Mouse (Mus musculus) left cerebral cortex, postnatal 14 days (tissue): ENCODE results near the gene Ggt6. TPM values are rescaled to one million over a fixed set of nuclear protein-coding genes. Genes with fewer than 3 reads are reported as not detected.

Experiments
- DNase-seq, 2 experiments: peaks; one replicate each; pipeline ENCODE4 v3.0.0; 2021 to 2022; ENCODE audit warnings: low spot score in 2 of 2, mixed read lengths in 1 of 2
- intact Hi-C: fragments of 180-260 bp; cut with DNase I; formaldehyde crosslinking; loops from one replicate; pipeline ENCODE4 v1.15.1; 2025
- total RNA-seq, 2 experiments: library from RNA; stranded (reverse); gene quantifications; 2 replicates each; pipeline ENCODE4 v1.2.3; 2021

The Ggt6 gene
- total RNA-seq, 2 experiments from 2014 or later: not detected

DNA sequence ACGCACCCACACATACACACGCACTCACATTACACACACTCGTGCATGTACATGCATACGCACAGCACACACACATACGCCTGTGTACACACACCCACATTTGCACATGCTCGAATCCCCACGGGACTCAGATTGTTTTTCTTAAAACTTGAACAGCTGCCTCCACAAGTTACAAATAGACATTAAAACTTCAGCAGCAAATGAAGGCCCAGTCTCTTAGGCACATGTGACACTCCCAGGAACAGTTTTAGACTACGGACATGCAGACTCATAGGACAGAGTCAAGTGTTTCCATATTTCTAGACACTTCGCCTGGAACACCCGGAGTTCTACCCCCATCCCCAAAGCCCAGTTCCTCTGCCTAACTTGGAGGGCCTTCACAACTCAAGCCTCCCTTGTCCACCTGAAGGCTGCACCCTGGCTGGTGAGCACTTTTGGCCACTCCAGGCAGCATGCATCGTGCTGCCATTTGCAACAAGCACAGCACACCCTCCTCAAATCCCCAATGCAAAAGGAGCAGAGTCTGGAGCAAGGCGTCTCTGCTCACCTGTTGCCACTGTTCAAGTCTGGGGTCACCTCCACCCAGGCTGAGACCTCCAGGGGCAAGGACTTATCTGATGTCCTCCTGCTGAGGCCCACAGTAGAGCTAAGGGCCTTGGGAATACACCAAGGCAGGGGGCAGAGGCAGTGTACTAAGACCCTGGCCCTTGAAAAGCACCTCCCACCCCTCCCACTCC is 25.5 kb upstream of the Ggt6 start:
- peak in 1 of 2 experiments; percentile 29 for DNase-seq
- intact Hi-C loops: loop anchor here (5.0 kb wide), 1 partner anchor 48 kb away; the partner anchor contains the start of gene Tekt1

DNA sequence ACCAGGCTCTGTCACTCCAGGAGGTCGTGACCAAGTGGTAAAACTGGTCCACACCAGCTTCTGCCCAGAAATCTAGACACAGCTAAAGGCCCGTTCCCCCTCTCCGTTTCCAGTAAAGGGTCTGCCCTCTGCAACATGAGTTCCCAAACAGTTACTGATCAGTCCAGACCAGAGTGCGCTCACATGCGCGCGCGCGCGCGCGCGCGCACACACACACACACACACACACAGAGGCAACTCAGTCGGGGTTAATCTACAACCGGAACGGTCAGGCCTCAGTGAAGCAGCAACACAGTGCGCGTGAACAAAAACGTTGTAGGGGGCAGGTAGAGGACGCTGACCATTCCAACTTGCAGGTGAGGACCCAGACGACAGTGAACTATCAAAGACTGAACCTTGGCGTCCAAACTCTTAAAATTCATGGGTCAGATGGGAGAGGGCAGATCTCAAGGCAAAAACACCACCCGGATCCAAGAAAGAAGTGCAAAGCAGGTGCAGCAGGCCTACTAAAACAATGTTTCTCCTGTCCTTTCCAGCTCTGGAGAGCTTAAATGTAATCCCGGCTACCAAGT is 24.7 kb upstream of the Ggt6 start:
- intact Hi-C loops: no loop called here
- DNase-seq: no peak

DNA sequence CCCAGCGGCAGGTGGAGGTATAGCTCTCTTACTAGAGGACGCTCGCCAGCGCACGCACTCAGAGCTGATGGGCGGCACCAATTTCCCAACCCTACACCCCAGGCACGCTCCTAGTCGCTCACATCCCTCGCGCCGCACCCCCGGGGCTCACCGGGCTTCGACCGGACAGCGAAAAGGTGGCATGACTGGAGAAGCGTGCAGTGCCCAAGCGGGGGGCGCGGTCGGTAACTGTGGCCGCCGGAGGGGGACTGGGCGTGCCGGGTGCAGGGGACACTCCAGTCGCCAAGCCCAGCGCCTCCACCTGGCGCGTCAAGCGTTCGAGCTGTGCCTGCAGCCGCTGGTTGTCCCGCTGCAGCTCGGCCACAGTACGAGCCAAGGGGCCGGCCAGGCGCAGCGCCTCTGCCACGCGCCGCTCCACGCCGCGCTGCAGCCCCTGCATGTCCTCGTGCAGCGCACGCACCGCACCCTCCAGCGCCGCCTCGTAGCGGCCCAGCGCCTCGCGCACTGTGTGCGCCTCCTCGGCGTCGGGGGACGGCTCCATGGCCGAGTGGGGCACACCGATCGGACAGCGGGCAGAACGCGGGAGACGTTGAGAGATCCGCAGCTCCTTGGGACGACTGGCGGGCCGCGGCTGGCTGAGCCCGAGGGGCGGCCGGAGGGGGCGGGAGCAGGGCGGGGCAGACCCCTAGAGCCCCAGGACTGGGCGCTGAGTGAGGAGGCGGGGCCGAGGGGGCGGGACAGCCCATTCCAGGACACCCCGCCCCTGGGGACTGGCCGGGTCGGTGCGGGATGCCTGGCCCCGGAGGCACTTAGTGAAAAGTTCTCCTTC is 24.0 kb upstream of the Ggt6 start, which contains the start of gene Smtnl2:
Gene Smtnl2, minus strand, starts transcription at position 621 of the 829 bp plus-strand sequence.
- intact Hi-C loops: no loop called here
- peak; percentile 46 to 48 for DNase-seq

GRCm38 (mm10) chr11:72411945-72412344 is 23.4 kb upstream of the Ggt6 start:
- intact Hi-C loops: no loop called here

GRCm38 (mm10) chr11:72413016-72413415 is 22.3 kb upstream of the Ggt6 start:
- intact Hi-C loops: no loop called here
- DNase-seq: no peak

More at GRCm38 (mm10) chr11:72411945-72412344, 23.4 kb upstream of the Ggt6 start:
- DNase-seq: no peak

GRCm38 (mm10) chr11:72413601-72414190 is 21.6 kb upstream of the Ggt6 start:
- intact Hi-C loops: no loop called here

DNA sequence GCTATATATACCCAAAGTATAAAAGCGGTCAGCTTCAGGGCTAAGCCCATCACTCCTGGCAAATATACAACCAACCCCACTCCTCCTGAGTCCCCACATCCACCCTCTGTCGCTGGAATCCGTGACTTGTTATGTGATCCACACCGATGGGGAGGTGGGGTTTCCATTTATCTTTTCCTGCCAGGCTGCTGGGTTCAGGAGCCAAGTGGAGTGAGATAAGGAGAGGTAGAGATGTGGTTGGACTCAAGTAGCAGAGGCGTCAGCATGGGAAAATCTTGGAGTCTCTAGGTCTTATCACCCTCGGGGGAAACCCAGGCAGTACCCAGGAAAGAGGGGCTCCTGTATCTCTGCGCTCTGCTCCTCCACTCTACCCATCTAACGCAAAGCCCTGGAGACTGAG is 20.2 kb upstream of the Ggt6 start:
- intact Hi-C loops: no loop called here
- DNase-seq: no peak

More at GRCm38 (mm10) chr11:72413601-72414190, 21.6 kb upstream of the Ggt6 start:
- DNase-seq: no peak

- DNase-seq: no peak
- intact Hi-C loops: no loop called here
Observed at GRCm38 (mm10) chr11:72416666-72417065, 18.7 kb upstream of the Ggt6 start.

- intact Hi-C loops: no loop called here
- DNase-seq: no peak
Observed at GRCm38 (mm10) chr11:72417376-72417775, 17.9 kb upstream of the Ggt6 start.

GRCm38 (mm10) chr11:72418227-72418626 is 17.1 kb upstream of the Ggt6 start:
- intact Hi-C loops: no loop called here
- DNase-seq: no peak

- DNase-seq: no peak
- intact Hi-C loops: no loop called here
Observed at GRCm38 (mm10) chr11:72419006-72419405, 16.3 kb upstream of the Ggt6 start.

- intact Hi-C loops: no loop called here
- no peak for DNase-seq
Observed at GRCm38 (mm10) chr11:72420460-72421122, 14.7 kb upstream of the Ggt6 start.

DNA sequence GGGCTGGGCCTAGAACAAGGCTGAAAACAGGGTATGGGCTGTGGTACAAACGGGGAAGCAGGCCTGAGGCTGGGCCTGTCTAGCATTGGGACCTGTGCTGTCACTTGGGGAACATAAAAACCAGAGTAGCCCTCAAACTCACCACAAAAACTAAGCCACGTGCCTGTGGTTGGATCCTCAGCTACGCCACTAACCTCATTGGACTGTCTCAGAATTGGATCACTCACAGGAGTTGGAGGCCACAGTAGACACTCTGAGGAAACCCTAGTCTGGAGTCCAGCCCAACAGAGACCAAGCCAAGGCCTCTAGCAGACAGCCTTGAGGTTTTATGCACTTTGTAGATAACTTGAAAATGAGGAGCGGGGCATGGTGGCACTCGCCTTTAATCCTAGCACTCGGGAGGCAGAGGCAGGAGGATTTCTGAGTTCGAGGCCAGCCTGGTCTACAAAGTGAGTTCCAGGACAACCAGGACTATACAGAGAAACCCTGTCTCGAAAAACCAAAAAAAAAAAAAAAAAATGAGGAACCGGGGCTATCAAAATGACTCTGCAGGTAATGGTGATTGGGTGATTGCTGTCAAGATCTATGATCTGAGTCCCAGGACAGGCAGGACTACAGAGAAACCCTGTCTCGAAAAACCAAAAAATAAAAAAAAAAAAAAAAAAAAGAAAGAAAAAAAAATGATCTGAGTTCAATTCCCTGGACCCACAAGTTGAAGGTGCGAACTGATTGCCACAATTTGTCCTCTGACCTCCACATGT is 13.6 kb upstream of the Ggt6 start:
- DNase-seq: no peak
- intact Hi-C loops: no loop called here

DNA sequence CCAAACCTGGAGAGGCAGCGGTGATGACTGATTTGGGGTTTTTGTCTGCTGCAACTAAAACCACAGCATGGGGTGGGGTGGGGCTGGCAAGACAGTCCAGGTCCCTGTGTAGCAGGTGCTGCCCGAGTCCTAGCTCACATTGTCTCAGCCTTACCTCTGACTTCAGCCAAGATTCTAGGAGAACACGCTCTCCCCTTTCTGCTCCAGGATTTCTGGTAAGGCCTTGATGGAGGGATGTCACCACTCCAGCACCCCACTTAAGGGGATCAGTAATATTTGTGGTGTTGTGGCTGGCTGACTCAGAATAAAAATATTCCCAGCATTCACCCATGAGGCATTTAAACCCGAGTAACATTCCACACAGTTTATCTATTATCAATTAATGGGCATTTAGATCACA is 11.6 kb upstream of the Ggt6 start:
- DNase-seq: no peak
- intact Hi-C loops: no loop called here

GRCm38 (mm10) chr11:72425201-72425600 is 10.1 kb upstream of the Ggt6 start:
- no peak for DNase-seq
- intact Hi-C loops: no loop called here

GRCm38 (mm10) chr11:72426884-72427283 is 8.4 kb upstream of the Ggt6 start:
- intact Hi-C loops: no loop called here

DNA sequence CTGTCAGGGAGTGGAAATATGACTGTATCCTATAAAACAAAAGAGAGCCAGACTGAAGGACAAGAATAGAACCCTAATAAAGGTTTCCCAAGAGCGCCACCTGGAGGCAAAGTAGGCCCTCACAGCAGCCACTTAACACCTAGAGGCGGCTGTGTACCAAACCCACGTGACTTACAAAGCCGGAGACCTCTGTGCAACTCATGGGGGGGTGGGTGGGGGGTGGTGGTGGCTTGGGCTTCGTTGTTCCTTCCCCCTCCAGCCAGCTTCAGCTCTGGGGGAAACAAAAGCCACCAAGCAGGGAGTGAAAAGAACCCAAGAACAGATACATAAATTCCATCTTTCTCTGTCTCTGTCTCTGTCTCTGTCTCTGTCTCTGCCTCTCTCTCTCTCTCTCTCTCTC is 6.6 kb upstream of the Ggt6 start:
- peak; percentile 74 to 77 for DNase-seq
- intact Hi-C loops: loop anchor here (1.0 to 2.0 kb wide), 3 partner anchors 73 to 204 kb away; no protein-coding TSS in a partner anchor

More at GRCm38 (mm10) chr11:72426884-72427283, 8.4 kb upstream of the Ggt6 start:
- no peak for DNase-seq

- intact Hi-C loops: loop anchor here (1.0 to 2.0 kb wide), 3 partner anchors 74 to 204 kb away; no protein-coding TSS in a partner anchor
- peak; percentile 83 to 84 for DNase-seq
Observed at GRCm38 (mm10) chr11:72429288-72429690, 6.0 kb upstream of the Ggt6 start.
